ENCODE assay signal across 25 mouse cellular contexts in the genomic region with DNA sequence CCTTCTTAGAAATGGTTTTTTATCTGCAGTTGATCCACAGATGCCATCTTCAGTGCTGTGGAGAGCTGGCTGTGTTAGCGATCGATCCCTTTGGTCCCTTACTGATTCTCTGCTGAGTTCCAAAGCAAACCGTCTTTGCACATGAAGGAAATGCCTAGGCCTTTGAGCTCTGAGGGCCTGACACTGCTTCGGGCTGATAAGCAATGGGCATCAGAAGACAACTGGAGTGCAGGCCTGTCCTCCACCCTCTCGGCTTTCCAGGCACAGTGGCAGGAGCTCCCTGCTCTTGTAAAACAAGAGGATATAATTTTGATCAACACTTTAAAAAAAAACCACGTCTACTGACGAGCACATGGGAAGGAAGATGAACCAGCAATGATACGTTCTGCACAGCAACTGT.
A peak's percentile ranks its signal among the peaks of the same experiment; 100 is the strongest.
DNase-seq lines count a peak whose midpoint lies in the region; ATAC-seq and TF ChIP-seq lines count a peak whose summit lies in the region.
"Had no signal": no experiment of that assay in that cellular context is flagged by ENCODE, and none has a peak within 500 bp of the region (broad histone marks: within the 10 kb centered on the region; RNA-seq: fewer than 3 reads in every experiment).

No protein-coding gene starts in this region.

- peak; percentile 32; the same call in 1 of the 2 replicates for ATAC-seq in liver, embryonic 11.5 days (replicated peaks; ENCODE audit: low FRiP score)
- peak; percentile 59; the same call in 1 of the 2 replicates for ATAC-seq in liver, embryonic 14.5 days (ENCODE audit: insufficient read depth)
- ATAC-seq in midbrain, embryonic 14.5 days (ENCODE audit: low FRiP score, low TSS enrichment) = no peak
- ATAC-seq: CD4-positive, CD25-positive, alpha-beta regulatory T cell, adult 4 months; forebrain, embryonic 13.5 days; forebrain, embryonic 16.5 days; hindbrain, embryonic 16.5 days had no signal

- TF ChIP-seq EP300 in liver, embryonic 14.5 days (IDR thresholded peaks at IDR 0.05; ENCODE audit: low read depth) = no peak

- peak; percentile 1 for DNase-seq in layer of hippocampus, adult 9-11 months
- no peak for DNase-seq in layer of hippocampus, postnatal 25 days (ENCODE audit: extremely low spot score in 1 of 2, low spot score in 1 of 2)
- DNase-seq in liver, embryonic 11.5 days (ENCODE audit: low spot score) = no peak
- DNase-seq in liver, embryonic 14.5 days (ENCODE audit: low read depth in 3 of 3, low spot score in 3 of 3) = peak in 1 of 3 experiments; percentile 6
- no peak for DNase-seq in midbrain, embryonic 14.5 days
- DNase-seq: adrenal gland, adult 2 months; adrenal gland, postnatal 14 days; cerebellum, adult 11 months; cerebellum, adult 2 months; cerebellum, adult 9-11 months; cerebellum, postnatal 36 days; gastrocnemius, postnatal 10 days; gastrocnemius, postnatal 36 days; heart, postnatal 10 days; heart, postnatal 36 days had no signal

- no peak overlapping the region for H3K4me3 ChIP-seq in cortical plate, adult 2 months (ENCODE audit: insufficient read depth, low read length)
- no peak overlapping the region for H3K4me3 ChIP-seq in liver, embryonic 11.5 days (ENCODE audit: low read depth, low read length)
- no peak overlapping the region for H3K4me3 ChIP-seq in liver, embryonic 14.5 days (ENCODE audit: insufficient read depth in 1 of 2, low read depth in 2 of 2, low read length in 2 of 2)
- no peak overlapping the region for H3K4me3 ChIP-seq in midbrain, embryonic 14.5 days (replicated peaks; ENCODE audit: low read depth, low read length)
- H3K4me3 ChIP-seq: forebrain, embryonic 10.5 days; forebrain, embryonic 13.5 days; heart, embryonic 12.5 days; heart, embryonic 15.5 days; hindbrain, embryonic 10.5 days; hindbrain, embryonic 13.5 days had no signal

- H3K27me3 ChIP-seq in liver, embryonic 11.5 days (replicated peaks; ENCODE audit: control insufficient read depth, insufficient read depth, low read length) = no peaks in the 10 kb centered on the region
- H3K27me3 ChIP-seq in liver, embryonic 14.5 days (ENCODE audit: control insufficient read depth, insufficient read depth, low read length) = no peaks in the 10 kb centered on the region
- no peaks in the 10 kb centered on the region for H3K27me3 ChIP-seq in midbrain, embryonic 14.5 days (ENCODE audit: control insufficient read depth, insufficient read depth, low read length)
- H3K27me3 ChIP-seq: forebrain, embryonic 13.5 days; heart, embryonic 12.5 days; heart, embryonic 15.5 days; hindbrain, embryonic 13.5 days had no signal

- H3K27ac ChIP-seq in cortical plate, adult 2 months (ENCODE audit: insufficient read depth, low read length) = peak overlapping the region; percentile 75
- no peak overlapping the region for H3K27ac ChIP-seq in liver, embryonic 11.5 days (ENCODE audit: low read depth, low read length)
- no peak overlapping the region for H3K27ac ChIP-seq in liver, embryonic 14.5 days
- no peak overlapping the region for H3K27ac ChIP-seq in midbrain, embryonic 14.5 days (replicated peaks; ENCODE audit: low read depth, low read length)
- H3K27ac ChIP-seq: forebrain, embryonic 10.5 days; forebrain, embryonic 13.5 days; heart, embryonic 15.5 days; hindbrain, embryonic 10.5 days; hindbrain, embryonic 13.5 days had no signal

- H3K36me3 ChIP-seq in liver, embryonic 11.5 days (ENCODE audit: control insufficient read depth, insufficient read depth, low read length) = no peaks in the 10 kb centered on the region
- no peaks in the 10 kb centered on the region for H3K36me3 ChIP-seq in liver, embryonic 14.5 days (replicated peaks; ENCODE audit: control insufficient read depth, insufficient read depth, low read depth)
- H3K36me3 ChIP-seq in midbrain, embryonic 14.5 days (ENCODE audit: control insufficient read depth, insufficient read depth, low read length) = no peaks in the 10 kb centered on the region
- H3K36me3 ChIP-seq: heart, embryonic 15.5 days; hindbrain, embryonic 13.5 days had no signal

- no peak for TF ChIP-seq CTCF in cortical plate, adult 2 months (IDR thresholded peaks at IDR 0.05; ENCODE audit: extremely low read depth, insufficient read depth, low read length)
- no peak for TF ChIP-seq CTCF in liver, embryonic 14.5 days (IDR thresholded peaks at IDR 0.05; ENCODE audit: low read depth)

- no peak overlapping the region for H3K9ac ChIP-seq in liver, embryonic 11.5 days (ENCODE audit: low read depth, low read length)
- H3K9ac ChIP-seq in liver, embryonic 14.5 days (replicated peaks) = no peak overlapping the region
- no peak overlapping the region for H3K9ac ChIP-seq in midbrain, embryonic 14.5 days (replicated peaks; ENCODE audit: low read length)
- H3K9ac ChIP-seq: forebrain, embryonic 13.5 days; heart, embryonic 12.5 days; heart, embryonic 15.5 days; hindbrain, embryonic 13.5 days had no signal

- no peak overlapping the region for H3K4me2 ChIP-seq in liver, embryonic 11.5 days
- no peak overlapping the region for H3K4me2 ChIP-seq in liver, embryonic 14.5 days (ENCODE audit: low read depth)
- no peak overlapping the region for H3K4me2 ChIP-seq in midbrain, embryonic 14.5 days (ENCODE audit: low read length)
- H3K4me2 ChIP-seq: forebrain, embryonic 13.5 days; heart, embryonic 12.5 days; heart, embryonic 15.5 days; hindbrain, embryonic 13.5 days had no signal

- WGBS in liver, embryonic 11.5 days = 56% methylated on average over 8 of the region's 8 CpGs
- WGBS in liver, embryonic 14.5 days (ENCODE audit: insufficient replicate concordance) = 23% methylated on average over 8 of the region's 8 CpGs
- WGBS in midbrain, embryonic 14.5 days = 92% methylated on average over 8 of the region's 8 CpGs

- H3K4me1 ChIP-seq in cortical plate, adult 2 months (ENCODE audit: control insufficient read depth, insufficient read depth, low read length) = peaks cover 11% of the 10 kb centered on the region; the same call in 1 of the 2 replicates
- no peaks in the 10 kb centered on the region; the same call in 1 of the 2 replicates for H3K4me1 ChIP-seq in liver, embryonic 11.5 days (replicated peaks; ENCODE audit: control insufficient read depth, insufficient read depth, low read length)
- peaks cover 0 to 10% of the 10 kb centered on the region in 2 experiments; a peak in 2 of 4 replicates for H3K4me1 ChIP-seq in liver, embryonic 14.5 days (replicated peaks; ENCODE audit: control insufficient read depth in 2 of 2, insufficient read depth in 2 of 2, low read length in 1 of 2)
- H3K4me1 ChIP-seq in midbrain, embryonic 14.5 days (ENCODE audit: control insufficient read depth, insufficient read depth, low read length) = 0 out of 2 replicates have a peak, but pooled peaks cover 4% of the 10 kb centered on the region

- no peak for TF ChIP-seq POLR2A in cortical plate, adult 2 months (IDR thresholded peaks at IDR 0.05; ENCODE audit: extremely low read depth, insufficient read depth, low read length)

- H3K9me3 ChIP-seq in liver, embryonic 11.5 days (ENCODE audit: control insufficient read depth, low read length) = no peaks in the 10 kb centered on the region
- H3K9me3 ChIP-seq in liver, embryonic 14.5 days (ENCODE audit: control insufficient read depth, low read length) = no peaks in the 10 kb centered on the region
- no peaks in the 10 kb centered on the region; the same call in 1 of the 2 replicates for H3K9me3 ChIP-seq in midbrain, embryonic 14.5 days (ENCODE audit: control insufficient read depth, low read length)
- H3K9me3 ChIP-seq: forebrain, embryonic 13.5 days; heart, embryonic 15.5 days had no signal
